Mouse (Mus musculus) CH12.LX (cell line): ENCODE measurements around the gene Ceacam20. TPM values are rescaled to one million over a fixed set of nuclear protein-coding genes. Genes with fewer than 3 reads are reported as not detected.

Source experiments
- DNase-seq: peaks from one replicate; pipeline ENCODE4 v3.0.0-alpha.2; 2013; ENCODE audit errors: extremely low read depth
- H3K27ac ChIP-seq: 2 replicates; pipeline ENCODE4 v1.5.1; 2012; ENCODE audit warnings: low read depth, mild to moderate bottlenecking, control low read depth, moderate library complexity; ENCODE audit not compliant: insufficient read depth
- H3K27me3 ChIP-seq: replicated peaks from 2 replicates; pipeline ENCODE3; 2012; ENCODE audit warnings: inconsistent platforms
- H3K36me3 ChIP-seq, 2 experiments: replicated peaks in 1 of 2; 2 replicates each; pipeline versions ENCODE3 to v1.6.1; 2012; ENCODE audit warnings: inconsistent platforms in 1 of 2, low read length in 1 of 2, mild to moderate bottlenecking in 1 of 2, mixed read lengths in 1 of 2, moderate library complexity in 1 of 2; ENCODE audit not compliant: control insufficient read depth in 1 of 2, insufficient read depth in 1 of 2
- H3K4me1 ChIP-seq, 2 experiments: 2 replicates each; pipeline ENCODE4 v1.6.1; 2012; ENCODE audit warnings: inconsistent platforms in 1 of 2, moderate library complexity in 1 of 2; ENCODE audit not compliant: insufficient read depth in 2 of 2, control insufficient read depth in 1 of 2
- H3K4me2 ChIP-seq: 2 replicates; pipeline ENCODE4 v1.6.1; 2012; ENCODE audit warnings: low read depth, mild to moderate bottlenecking, control low read depth; ENCODE audit not compliant: poor library complexity, insufficient read depth, severe bottlenecking
- H3K4me3 ChIP-seq, 3 experiments: fragments of 150-350 bp in 1 of 3; sonication (generic) in 1 of 3; replicated peaks in 1 of 3; 2 replicates each; pipeline versions ENCODE3 to v1.5.1; 2011 to 2012; ENCODE audit warnings: low read depth in 2 of 3, low read length in 2 of 3, mild to moderate bottlenecking in 2 of 3, moderate library complexity in 2 of 3, control low read depth in 1 of 3, improper control_type of control experiment in 1 of 3, inconsistent platforms in 1 of 3, mixed read lengths in 1 of 3; ENCODE audit not compliant: poor library complexity in 1 of 3
- H3K79me2 ChIP-seq: replicated peaks from 2 replicates; pipeline ENCODE4 v1.6.1; 2012; ENCODE audit warnings: mild to moderate bottlenecking, moderate library complexity; ENCODE audit not compliant: control insufficient read depth, poor library complexity, insufficient read depth, severe bottlenecking; ENCODE audit errors: extremely low read depth
- H3K9ac ChIP-seq: 2 replicates; pipeline ENCODE4 v1.6.1; 2012; ENCODE audit warnings: low read depth, mild to moderate bottlenecking, control low read depth, moderate library complexity; ENCODE audit not compliant: insufficient read depth
- H3K9me3 ChIP-seq: replicated peaks from 2 replicates; pipeline ENCODE3; 2012; ENCODE audit warnings: low read length, inconsistent platforms, mixed read lengths
- CHD1 ChIP-seq: IDR thresholded peaks from 2 replicates; pipeline ENCODE4 v1.6.1; 2012; ENCODE audit warnings: low read depth, low read length, improper control_type of control experiment, inconsistent platforms
- CHD2 ChIP-seq: IDR thresholded peaks from 2 replicates; pipeline ENCODE4 v1.6.1; 2011; ENCODE audit warnings: low read length, improper control_type of control experiment
- E2F4 ChIP-seq: IDR thresholded peaks from 2 replicates; pipeline ENCODE4 v1.6.1; 2011; ENCODE audit warnings: low read depth, low read length, improper control_type of control experiment; ENCODE audit not compliant: insufficient replicate concordance
- ELF1 ChIP-seq: IDR thresholded peaks from 2 replicates; pipeline ENCODE4 v1.6.1; 2014; ENCODE audit warnings: low read depth, mild to moderate bottlenecking, inconsistent platforms, low read length, improper control_type of control experiment
- EP300 ChIP-seq: IDR thresholded peaks from 2 replicates; pipeline ENCODE4 v1.6.1; 2011; ENCODE audit warnings: low read length, improper control_type of control experiment
- IRF4 ChIP-seq: IDR thresholded peaks from 2 replicates; pipeline ENCODE4 v1.6.1; 2014; ENCODE audit warnings: low read depth, mild to moderate bottlenecking, inconsistent platforms, low read length, improper control_type of control experiment
- JUND ChIP-seq: conservative IDR thresholded peaks from 2 replicates; pipeline ENCODE4 v1.6.1; 2011; ENCODE audit warnings: low read depth, low read length, improper control_type of control experiment
- KAT2A ChIP-seq: IDR thresholded peaks from 2 replicates; pipeline ENCODE4 v1.6.1; 2012; ENCODE audit warnings: low read length, improper control_type of control experiment, inconsistent platforms; ENCODE audit not compliant: insufficient replicate concordance
- MAZ ChIP-seq: IDR thresholded peaks from 2 replicates; pipeline ENCODE4 v1.6.1; 2012; ENCODE audit warnings: low read depth, mild to moderate bottlenecking, inconsistent platforms, low read length, improper control_type of control experiment, moderate library complexity
- MXI1 ChIP-seq: IDR thresholded peaks from 2 replicates; pipeline ENCODE4 v1.6.1; 2011; ENCODE audit warnings: mild to moderate bottlenecking, low read depth, low read length, improper control_type of control experiment
- NELFE ChIP-seq: IDR thresholded peaks from 2 replicates; pipeline ENCODE4 v1.6.1; 2011; ENCODE audit warnings: low read depth, low read length, improper control_type of control experiment
- NRF1 ChIP-seq: IDR thresholded peaks from 2 replicates; pipeline ENCODE4 v1.6.1; 2014; ENCODE audit warnings: low read depth, mild to moderate bottlenecking, inconsistent platforms, low read length, improper control_type of control experiment, moderate library complexity
- POLR2AphosphoS2 ChIP-seq: IDR thresholded peaks from 2 replicates; pipeline ENCODE4 v1.6.1; 2011; ENCODE audit warnings: low read depth, low read length, improper control_type of control experiment
- RCOR1 ChIP-seq: conservative IDR thresholded peaks from 2 replicates; pipeline ENCODE4 v1.6.1; 2012; ENCODE audit warnings: low read depth, mild to moderate bottlenecking, inconsistent platforms, low read length, improper control_type of control experiment
- SIN3A ChIP-seq: IDR thresholded peaks from 2 replicates; pipeline ENCODE4 v1.6.1; 2012; ENCODE audit warnings: low read length, improper control_type of control experiment, inconsistent platforms
- SMC3 ChIP-seq: IDR thresholded peaks from 2 replicates; pipeline ENCODE4 v1.6.1; 2011; ENCODE audit warnings: low read depth, low read length, improper control_type of control experiment
- TCF12 ChIP-seq: IDR thresholded peaks from 2 replicates; pipeline ENCODE4 v1.6.1; 2014; ENCODE audit warnings: low read depth, mild to moderate bottlenecking, inconsistent platforms, low read length, improper control_type of control experiment
- UBTF ChIP-seq: IDR thresholded peaks from 2 replicates; pipeline ENCODE4 v1.6.1; 2012; ENCODE audit warnings: low read depth, mild to moderate bottlenecking, inconsistent platforms, low read length, improper control_type of control experiment, moderate library complexity
- ZKSCAN1 ChIP-seq: IDR thresholded peaks from 2 replicates; pipeline ENCODE4 v1.6.1; 2012; ENCODE audit warnings: low read depth, inconsistent platforms, low read length, improper control_type of control experiment, borderline replicate concordance
- ZMIZ1 ChIP-seq: IDR thresholded peaks from 2 replicates; pipeline ENCODE4 v1.6.1; 2012; ENCODE audit warnings: low read depth, mild to moderate bottlenecking, inconsistent platforms, low read length, improper control_type of control experiment
- dilution Hi-C: fragments of 300-500 bp; cut with MboI; formaldehyde crosslinking; loops from 2 replicates; pipeline ENCODE4 v1.14.3; 2020; ENCODE audit warnings: low sequenced_read_pairs; ENCODE audit not compliant: extremely low pct_unique_long_range_greater_than_20kb, extremely low pct_ligation_motif_present
- in situ Hi-C: fragments of 300-500 bp; cut with MboI; formaldehyde crosslinking; loops from 3 replicates; pipeline ENCODE4 v1.14.3; 2019; ENCODE audit warnings: low sequenced_read_pairs, low pct_ligation_motif_present, low pct_unique_long_range_greater_than_20kb, mixed read lengths
- polyA plus RNA-seq: library from polyadenylated mRNA; unstranded; fragments of >175 nt; gene quantifications from 2 replicates; pipeline ENCODE4 v1.2.1, GENCODE M21; 2012; ENCODE audit warnings: low read depth; ENCODE audit not compliant: insufficient read length
- total RNA-seq, 2 experiments: library from RNA; depleted of rRNA; stranded (reverse); fragments of 300-350 nt in 1 of 2; fragments of >200 nt in 1 of 2; gene quantifications; 2 replicates each; pipeline ENCODE4 v1.2.3; 2012 to 2014

Ceacam20 gene
- total and polyA plus RNA-seq, 3 experiments: 1.8 to 5.8 (median 4.3) TPM

DNA sequence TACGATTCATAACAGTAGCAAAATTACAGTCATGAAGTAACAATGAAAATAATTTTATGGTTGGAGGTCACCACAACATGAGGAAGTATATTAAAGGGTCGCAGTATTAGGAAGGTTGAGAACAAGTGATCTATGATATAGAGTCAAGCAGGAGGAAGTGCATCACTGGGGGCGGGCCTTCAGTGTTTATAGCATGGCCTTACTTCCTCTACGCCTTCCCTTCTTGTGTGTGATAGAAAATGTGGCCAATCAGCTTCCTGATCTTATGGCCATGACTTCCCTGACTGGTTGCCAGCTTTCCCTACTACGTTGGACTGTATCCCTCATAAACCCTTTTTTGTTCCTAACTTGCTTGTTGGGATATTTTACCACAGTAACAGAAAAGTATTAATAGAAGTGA lies 20.0 kb upstream of the Ceacam20 start:
- TF ChIP-seq CHD2 (no peak), ZKSCAN1 (no peak), RCOR1 (no peak), KAT2A (no peak), IRF4 (no peak), CHD1 (no peak), E2F4 (no peak)
- TF ChIP-seq, all 38 proteins: peak for 0
- no peak overlapping the region for H3K9ac ChIP-seq
- H3K4me1 ChIP-seq: peaks cover 0 to 11% of the 10 kb centered on the region in 2 experiments; a peak in 1 of 4 replicates
- dilution Hi-C loops (no loop called here), in situ Hi-C loops (no loop called here)
- H3K27me3 ChIP-seq: no peaks in the 10 kb centered on the region
- H3K4me2 ChIP-seq: no peak overlapping the region
- no peak overlapping the region for H3K27ac ChIP-seq
- H3K9me3 ChIP-seq: no peaks in the 10 kb centered on the region
- no peak overlapping the region for H3K4me3 ChIP-seq
- no peaks in the 10 kb centered on the region for H3K79me2 ChIP-seq
- DNase-seq: no peak
- H3K36me3 ChIP-seq: no peaks in the 10 kb centered on the region

DNA sequence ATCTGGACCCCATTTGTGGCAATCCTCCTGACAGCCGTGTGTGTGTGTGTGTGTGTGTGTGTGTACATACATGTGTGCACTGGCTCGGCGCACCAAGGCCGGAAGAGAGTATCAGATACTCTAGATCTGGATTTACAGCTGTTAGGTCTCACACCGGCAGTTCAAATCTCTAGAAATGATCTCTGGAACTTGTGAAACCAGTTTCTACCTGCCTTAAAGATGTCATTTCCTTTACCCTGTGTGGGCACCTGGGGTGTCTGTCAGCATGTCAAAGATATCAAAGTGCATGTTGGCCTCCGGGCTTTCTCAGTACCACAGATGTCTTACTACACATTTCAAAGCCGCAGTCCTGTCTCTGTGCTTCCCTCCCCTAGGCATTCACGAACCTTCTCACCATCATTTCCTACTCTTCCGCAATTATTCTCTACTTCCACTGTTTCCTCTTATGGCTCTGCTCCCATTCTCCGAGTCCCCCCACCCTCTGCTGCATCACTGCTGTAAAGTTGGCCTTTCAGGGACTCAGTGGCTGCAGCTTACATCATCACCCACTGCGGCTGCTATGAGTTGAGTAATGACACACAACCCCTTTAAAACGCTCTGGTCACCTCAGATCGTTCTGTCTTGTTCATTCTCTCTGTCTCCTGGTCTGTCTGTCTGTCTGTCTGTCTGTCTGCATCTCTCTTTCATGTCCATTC lies 19.2 kb upstream of the Ceacam20 start:
- Histone ChIP-seq H3K4me3 (no peak overlapping the region), H3K79me2 (no peaks in the 10 kb centered on the region), H3K27me3 (no peaks in the 10 kb centered on the region), H3K4me2 (no peak overlapping the region), H3K4me1 (peaks cover 0 to 13% of the 10 kb centered on the region in 2 experiments; a peak in 1 of 4 replicates), H3K36me3 (no peaks in the 10 kb centered on the region), H3K27ac (no peak overlapping the region), H3K9me3 (no peaks in the 10 kb centered on the region), H3K9ac (no peak overlapping the region)
- in situ Hi-C loops: no loop called here
- TF ChIP-seq TCF12: no peak
- no peak for TF ChIP-seq RCOR1
- no peak for TF ChIP-seq NRF1
- TF ChIP-seq ZMIZ1: no peak
- TF ChIP-seq SIN3A: no peak
- TF ChIP-seq UBTF: no peak
- no peak for TF ChIP-seq JUND
- dilution Hi-C loops: no loop called here
- no peak for DNase-seq

DNA sequence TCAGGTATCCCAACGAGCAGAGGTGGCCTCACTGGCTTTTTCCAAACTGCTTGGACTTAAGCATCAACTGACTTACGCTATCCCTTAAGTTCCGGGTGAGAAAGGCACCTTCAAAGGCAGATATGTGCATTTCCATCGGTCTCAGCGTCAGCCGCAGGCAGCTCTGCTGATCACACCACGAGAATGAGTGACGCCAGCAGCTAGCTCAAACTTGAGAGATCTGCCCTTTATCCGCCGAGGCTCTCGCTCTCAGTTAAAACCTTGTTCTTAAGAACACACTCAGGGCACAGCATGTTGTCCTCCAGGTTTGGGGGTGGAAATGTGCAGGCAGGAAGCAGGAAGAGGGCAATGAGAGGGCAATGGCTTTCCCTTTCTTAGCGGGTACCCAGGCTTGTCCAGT lies 16.3 kb upstream of the Ceacam20 start:
- Histone ChIP-seq H3K4me1 (peaks cover 0 to 7% of the 10 kb centered on the region in 2 experiments; a peak in 1 of 4 replicates), H3K36me3 (no peaks in the 10 kb centered on the region), H3K27me3 (no peaks in the 10 kb centered on the region), H3K79me2 (no peaks in the 10 kb centered on the region), H3K4me3 (no peak overlapping the region), H3K9ac (no peak overlapping the region), H3K27ac (no peak overlapping the region), H3K9me3 (no peaks in the 10 kb centered on the region), H3K4me2 (no peak overlapping the region)
- dilution Hi-C loops (no loop called here), in situ Hi-C loops (no loop called here)
- TF ChIP-seq MXI1: no peak
- no peak for TF ChIP-seq KAT2A
- TF ChIP-seq UBTF: no peak
- TF ChIP-seq EP300: no peak
- no peak for TF ChIP-seq MAZ
- TF ChIP-seq POLR2AphosphoS2: no peak
- TF ChIP-seq SIN3A: no peak
- no peak for TF ChIP-seq IRF4
- no peak for TF ChIP-seq SMC3
- TF ChIP-seq NRF1: no peak
- TF ChIP-seq NELFE: no peak
- no peak for TF ChIP-seq ELF1
- no peak for DNase-seq
